ENCODE assay signal across 10 mouse cellular contexts in the genomic region with DNA sequence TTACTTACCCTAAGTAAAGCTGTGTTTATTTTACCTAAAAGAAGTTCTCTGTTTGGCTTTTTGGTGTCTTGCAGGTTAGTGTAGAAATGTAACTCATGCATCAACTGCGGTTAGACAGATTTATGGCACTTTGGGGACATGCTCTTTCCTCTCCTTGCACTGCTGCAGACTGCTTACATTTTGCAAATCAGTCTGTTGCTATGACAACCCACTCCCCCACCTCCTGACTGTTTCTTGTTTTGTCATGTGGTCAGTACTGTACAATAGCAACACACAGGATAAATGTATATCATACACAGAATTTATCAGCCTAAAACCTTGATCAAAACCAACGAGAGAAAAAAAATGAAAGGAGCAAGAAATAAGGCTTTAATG.
A peak's percentile ranks its signal among the peaks of the same experiment; 100 is the strongest.
DNase-seq lines count a peak whose midpoint lies in the region; ATAC-seq and TF ChIP-seq lines count a peak whose summit lies in the region.
"Had no signal": no experiment of that assay in that cellular context is flagged by ENCODE, and none has a peak within 500 bp of the region (broad histone marks: within the 10 kb centered on the region; RNA-seq: fewer than 3 reads in every experiment).

No protein-coding gene starts in this region.

- H3K4me1 ChIP-seq in kidney, adult 2 months (ENCODE audit: control insufficient read depth, insufficient read depth, low read length): no peaks in the 10 kb centered on the region
- peaks cover 34% of the 10 kb centered on the region for H3K4me1 ChIP-seq in forebrain, embryonic 15.5 days
- H3K4me1 ChIP-seq in neural tube, embryonic 14.5 days (ENCODE audit: control insufficient read depth, insufficient read depth, low read length): peaks cover 54% of the 10 kb centered on the region
- no peaks in the 10 kb centered on the region for H3K4me1 ChIP-seq in thymus, adult 2 months (replicated peaks; ENCODE audit: control insufficient read depth, insufficient read depth, low read length)

- no peaks in the 10 kb centered on the region for H3K9me3 ChIP-seq in forebrain, embryonic 15.5 days
- no peaks in the 10 kb centered on the region for H3K9me3 ChIP-seq in neural tube, embryonic 14.5 days (ENCODE audit: control insufficient read depth, low read length)
- H3K9me3 ChIP-seq: megakaryocyte, embryonic 14.5 days had no signal

- peak; percentile 76 for ATAC-seq in forebrain, embryonic 15.5 days (replicated peaks)
- peak; percentile 85 for ATAC-seq in neural tube, embryonic 14.5 days (ENCODE audit: low read depth)

- DNase-seq in kidney, adult 2 months: peak; percentile 44
- no peak for DNase-seq in kidney, adult 8-10 months
- peak; percentile 16 to 36 for DNase-seq in kidney, postnatal 36 days
- no peak for DNase-seq in layer of hippocampus, adult 2 months (ENCODE audit: low spot score in 2 of 2)
- DNase-seq in thymus, adult 2 months: no peak
- no peak for DNase-seq in frontal cortex, postnatal 25 days (ENCODE audit: low spot score in 2 of 2)
- DNase-seq: thymus, postnatal 25 days had no signal

- no peak overlapping the region for H3K4me2 ChIP-seq in forebrain, embryonic 15.5 days (replicated peaks)
- H3K4me2 ChIP-seq in neural tube, embryonic 14.5 days (ENCODE audit: low read depth, low read length): no peak overlapping the region

- H3K27ac ChIP-seq in kidney, adult 2 months (ENCODE audit: insufficient read depth, low read depth, low read length): no peak overlapping the region
- H3K27ac ChIP-seq in forebrain, embryonic 15.5 days (replicated peaks): peak overlapping the region; percentile 49; the same call in 1 of the 2 replicates
- peak overlapping the region; percentile 75 for H3K27ac ChIP-seq in neural tube, embryonic 14.5 days (ENCODE audit: low read depth, low read length)
- H3K27ac ChIP-seq in layer of hippocampus, adult 2 months: no peak overlapping the region
- H3K27ac ChIP-seq in thymus, adult 2 months (ENCODE audit: control insufficient read depth, insufficient read depth, low read length): no peak overlapping the region

- no peak for TF ChIP-seq CTCF in kidney, adult 2 months (conservative IDR thresholded peaks at IDR 0.05; ENCODE audit: insufficient read depth, insufficient read length, low read depth, low read length)
- TF ChIP-seq CTCF in layer of hippocampus, adult 2 months (conservative IDR thresholded peaks at IDR 0.05): no peak
- TF ChIP-seq CTCF in thymus, adult 2 months (IDR thresholded peaks at IDR 0.05; ENCODE audit: borderline replicate concordance, control insufficient read depth, extremely low read depth, insufficient read depth, low read length, poor library complexity): no peak

- no peaks in the 10 kb centered on the region for H3K36me3 ChIP-seq in kidney, adult 2 months (ENCODE audit: control insufficient read depth, insufficient read depth, low read length)
- H3K36me3 ChIP-seq in forebrain, embryonic 15.5 days: no peaks in the 10 kb centered on the region
- H3K36me3 ChIP-seq in neural tube, embryonic 14.5 days (ENCODE audit: control insufficient read depth, insufficient read depth, low read length): no peaks in the 10 kb centered on the region
- H3K36me3 ChIP-seq in thymus, adult 2 months (ENCODE audit: control insufficient read depth, insufficient read depth, low read length): no peaks in the 10 kb centered on the region

- TF ChIP-seq POLR2A in kidney, adult 2 months (IDR thresholded peaks at IDR 0.05; ENCODE audit: low read depth, low read length): no peak
- TF ChIP-seq POLR2A in thymus, adult 2 months (IDR thresholded peaks at IDR 0.05; ENCODE audit: control insufficient read depth, extremely low read depth, insufficient read depth, low read length, poor library complexity): no peak

- 46% methylated on average over 2 of the region's 2 CpGs for WGBS in kidney, adult 2 months
- WGBS in forebrain, embryonic 15.5 days: 12% methylated on average over 2 of the region's 2 CpGs
- 6% methylated on average over 2 of the region's 2 CpGs for WGBS in neural tube, embryonic 14.5 days
- WGBS in thymus, adult 2 months: 13% methylated on average over 2 of the region's 2 CpGs

- H3K9ac ChIP-seq in forebrain, embryonic 15.5 days (replicated peaks): no peak overlapping the region
- no peak overlapping the region; the same call in 1 of the 2 replicates for H3K9ac ChIP-seq in neural tube, embryonic 14.5 days (replicated peaks; ENCODE audit: low read depth, low read length)

- H3K4me3 ChIP-seq in kidney, adult 2 months (ENCODE audit: insufficient read depth, low read depth, low read length): no peak overlapping the region
- H3K4me3 ChIP-seq in forebrain, embryonic 15.5 days: no peak overlapping the region
- no peak overlapping the region for H3K4me3 ChIP-seq in neural tube, embryonic 14.5 days (ENCODE audit: low read depth, low read length)
- H3K4me3 ChIP-seq in layer of hippocampus, adult 2 months: no peak overlapping the region
- H3K4me3 ChIP-seq in thymus, adult 2 months (ENCODE audit: control insufficient read depth, insufficient read depth, low read length): no peak overlapping the region
- H3K4me3 ChIP-seq: megakaryocyte, embryonic 14.5 days had no signal

- H3K27me3 ChIP-seq in kidney, adult 2 months (replicated peaks; ENCODE audit: control insufficient read depth, insufficient read depth, low read length): no peaks in the 10 kb centered on the region
- peaks cover 2% of the 10 kb centered on the region for H3K27me3 ChIP-seq in forebrain, embryonic 15.5 days
- H3K27me3 ChIP-seq in neural tube, embryonic 14.5 days (ENCODE audit: control insufficient read depth, insufficient read depth, low read length): no peaks in the 10 kb centered on the region
- H3K27me3 ChIP-seq in thymus, adult 2 months (ENCODE audit: control insufficient read depth, insufficient read depth, low read length): no peaks in the 10 kb centered on the region
- H3K27me3 ChIP-seq: megakaryocyte, embryonic 14.5 days had no signal

Comparison
In these comparisons a context has a peak if more than half of its experiments do, and no peak if none do; other contexts are left out.
1. DNase-seq: peak in kidney, adult 2 months (single experiment) and kidney, postnatal 36 days (2 of 2); none in kidney, adult 8-10 months (0 of 2), layer of hippocampus, adult 2 months (0 of 2), thymus, adult 2 months (single experiment) and frontal cortex, postnatal 25 days (0 of 2).
2. H3K27ac ChIP-seq: peak in forebrain, embryonic 15.5 days (single experiment) and neural tube, embryonic 14.5 days (single experiment); none in kidney, adult 2 months (single experiment), layer of hippocampus, adult 2 months (single experiment) and thymus, adult 2 months (single experiment).